Comparison of ENCODE assay signal across 9 mouse cellular contexts in genomic region chr5:147050816-147051499, GRCm38 (mm10). TPM values are rescaled to one million over a fixed set of nuclear protein-coding genes. Genes with fewer than 3 reads are reported as not detected.
A peak's percentile ranks its signal among the peaks of the same experiment; 100 is the strongest.
DNase-seq lines count a peak whose midpoint lies in the region; ATAC-seq and TF ChIP-seq lines count a peak whose summit lies in the region.
"Had no signal": no experiment of that assay in that cellular context is flagged by ENCODE, and none has a peak within 500 bp of the region (broad histone marks: within the 10 kb centered on the region; RNA-seq: fewer than 3 reads in every experiment).

No protein-coding gene starts in this region.

- H3K4me1 ChIP-seq in kidney, embryonic 14.5 days (ENCODE audit: control insufficient read depth, insufficient read depth, low read length): peaks cover 18% of the 10 kb centered on the region
- H3K4me1 ChIP-seq in CH12.LX (ENCODE audit: control insufficient read depth in 1 of 2, insufficient read depth in 2 of 2): peaks cover 11 to 68% of the 10 kb centered on the region in 2 experiments; a peak in 3 of 4 replicates
- peaks cover 62% of the 10 kb centered on the region for H3K4me1 ChIP-seq in liver, embryonic 15.5 days (replicated peaks)

- peak overlapping the region; percentile 15 for H3K4me2 ChIP-seq in kidney, embryonic 14.5 days (replicated peaks; ENCODE audit: low read depth, low read length)
- H3K4me2 ChIP-seq in CH12.LX (ENCODE audit: insufficient read depth, low read depth, poor library complexity, severe bottlenecking): peak overlapping the region; percentile 82
- H3K4me2 ChIP-seq in liver, embryonic 15.5 days: peak overlapping the region; percentile 27
- H3K4me2 ChIP-seq: forebrain, embryonic 12.5 days had no signal

- no peak overlapping the region for H3K9ac ChIP-seq in kidney, embryonic 14.5 days (ENCODE audit: low read depth, low read length)
- peak overlapping the region; percentile 71 for H3K9ac ChIP-seq in CH12.LX (ENCODE audit: insufficient read depth, low read depth)
- no peak overlapping the region for H3K9ac ChIP-seq in liver, embryonic 15.5 days
- H3K9ac ChIP-seq: forebrain, embryonic 12.5 days had no signal

- in situ Hi-C loops in CH12.LX (cut with MboI; ENCODE audit: low pct_ligation_motif_present, low pct_unique_long_range_greater_than_20kb, low sequenced_read_pairs): no loop called here

- no peaks in the 10 kb centered on the region for H3K36me3 ChIP-seq in kidney, embryonic 14.5 days (ENCODE audit: control insufficient read depth, insufficient read depth, low read length)
- peaks cover 3 to 27% of the 10 kb centered on the region in 2 experiments for H3K36me3 ChIP-seq in CH12.LX (replicated peaks in 1 of 2; ENCODE audit: control insufficient read depth in 1 of 2, insufficient read depth in 1 of 2, low read length in 1 of 2)
- no peaks in the 10 kb centered on the region for H3K36me3 ChIP-seq in liver, embryonic 15.5 days (replicated peaks)
- H3K36me3 ChIP-seq: forebrain, embryonic 12.5 days had no signal

- H3K27ac ChIP-seq in kidney, embryonic 14.5 days (ENCODE audit: low read depth, low read length): no peak overlapping the region
- peak overlapping the region; percentile 95 for H3K27ac ChIP-seq in CH12.LX (ENCODE audit: insufficient read depth, low read depth)
- H3K27ac ChIP-seq in liver, embryonic 15.5 days (replicated peaks): no peak overlapping the region
- H3K27ac ChIP-seq: forebrain, embryonic 12.5 days had no signal

- no peak for ATAC-seq in kidney, embryonic 14.5 days (ENCODE audit: low FRiP score, low TSS enrichment)
- no peak for ATAC-seq in liver, embryonic 15.5 days (ENCODE audit: insufficient read depth)

- H3K79me2 ChIP-seq in CH12.LX (replicated peaks; ENCODE audit: control insufficient read depth, extremely low read depth, insufficient read depth, poor library complexity, severe bottlenecking): peaks cover 79% of the 10 kb centered on the region

- no peaks in the 10 kb centered on the region for H3K27me3 ChIP-seq in kidney, embryonic 14.5 days (ENCODE audit: control insufficient read depth, insufficient read depth, low read length)
- H3K27me3 ChIP-seq in CH12.LX (replicated peaks): no peaks in the 10 kb centered on the region
- no peaks in the 10 kb centered on the region for H3K27me3 ChIP-seq in liver, embryonic 15.5 days
- H3K27me3 ChIP-seq: forebrain, embryonic 12.5 days had no signal

- WGBS in kidney, embryonic 14.5 days: 43% methylated on average over 13 of the region's 13 CpGs
- WGBS in liver, embryonic 15.5 days (ENCODE audit: insufficient replicate concordance): 56% methylated on average over 13 of the region's 13 CpGs

- dilution Hi-C loops in CH12.LX (cut with MboI; ENCODE audit: extremely low pct_ligation_motif_present, extremely low pct_unique_long_range_greater_than_20kb, low sequenced_read_pairs): no loop called here

- no peak for TF ChIP-seq CTCF in CH12.LX (conservative IDR thresholded peaks at IDR 0.05 in 1 of 2, IDR thresholded peaks at IDR 0.05 in 1 of 2; ENCODE audit: low read depth in 2 of 2, low read length in 2 of 2)

- no peak for TF ChIP-seq EP300 in CH12.LX (IDR thresholded peaks at IDR 0.05; ENCODE audit: low read length)

- TF ChIP-seq RAD21 in CH12.LX (IDR thresholded peaks at IDR 0.05; ENCODE audit: low read depth, low read length): no peak

- peak; percentile 11; the same call in 1 of the 2 replicates for TF ChIP-seq POLR2A in CH12.LX (IDR thresholded peaks at IDR 0.05; ENCODE audit: low read depth, low read length)

- no peak for DNase-seq in kidney, postnatal 25 days
- DNase-seq in A20 (ENCODE audit: low read depth, low spot score) (peak; percentile 86), CH12.LX (ENCODE audit: extremely low read depth) (no peak)
- DNase-seq in Muller cell, postnatal 12 days (ENCODE audit: inconsistent ontology term): no peak
- no peak for DNase-seq in ovary, postnatal 14 days (ENCODE audit: low spot score)
- DNase-seq: cerebellum, postnatal 36 days had no signal

- no peaks in the 10 kb centered on the region for H3K9me3 ChIP-seq in kidney, embryonic 14.5 days (ENCODE audit: control insufficient read depth, low read length)
- H3K9me3 ChIP-seq in CH12.LX (replicated peaks; ENCODE audit: low read length): no peaks in the 10 kb centered on the region
- no peaks in the 10 kb centered on the region for H3K9me3 ChIP-seq in liver, embryonic 15.5 days (replicated peaks)
- H3K9me3 ChIP-seq: forebrain, embryonic 12.5 days had no signal

- H3K4me3 ChIP-seq in kidney, embryonic 14.5 days (ENCODE audit: low read length): no peak overlapping the region
- peak overlapping the region; percentile 49 to 57 (median 52) for H3K4me3 ChIP-seq in CH12.LX (replicated peaks in 1 of 3; ENCODE audit: low read depth in 2 of 3, low read length in 2 of 3, poor library complexity in 1 of 3)
- no peak overlapping the region for H3K4me3 ChIP-seq in liver, embryonic 15.5 days (replicated peaks)
- H3K4me3 ChIP-seq: forebrain, embryonic 12.5 days had no signal

TF ChIP-seq in CH12.LX, 34 proteins besides CTCF, POLR2A, EP300 and RAD21:
- TF ChIP-seq CHD1 (IDR thresholded peaks at IDR 0.05; ENCODE audit: low read depth, low read length) (peak; percentile 72; the same call in 1 of the 2 replicates), NELFE (IDR thresholded peaks at IDR 0.05; ENCODE audit: low read depth, low read length) (no peak), IRF4 (IDR thresholded peaks at IDR 0.05; ENCODE audit: low read depth, low read length) (peak; percentile 51; the same call in 1 of the 2 replicates), USF1 (IDR thresholded peaks at IDR 0.05; ENCODE audit: low read depth, low read length) (no peak), USF2 (conservative IDR thresholded peaks at IDR 0.05; ENCODE audit: low read depth, low read length) (no peak), CHD2 (IDR thresholded peaks at IDR 0.05; ENCODE audit: low read length) (peak; percentile 29), TBP (conservative IDR thresholded peaks at IDR 0.05; ENCODE audit: low read depth, low read length) (0 out of 2 replicates have a peak, but pooled peaks have one; percentile 26), ETS1 (conservative IDR thresholded peaks at IDR 0.05; ENCODE audit: low read depth, low read length) (peak; percentile 55), SIN3A (IDR thresholded peaks at IDR 0.05; ENCODE audit: low read length) (0 out of 2 replicates have a peak, but pooled peaks have one; percentile 26), NRF1 (IDR thresholded peaks at IDR 0.05; ENCODE audit: low read depth, low read length) (no peak), ELF1 (IDR thresholded peaks at IDR 0.05; ENCODE audit: low read depth, low read length) (peak; percentile 16; the same call in 1 of the 2 replicates), TCF12 (IDR thresholded peaks at IDR 0.05; ENCODE audit: low read depth, low read length) (0 out of 2 replicates have a peak, but pooled peaks have one; percentile 4), MAZ (IDR thresholded peaks at IDR 0.05; ENCODE audit: low read depth, low read length) (0 out of 2 replicates have a peak, but pooled peaks have one; percentile 8), ZNF384 (IDR thresholded peaks at IDR 0.05; ENCODE audit: low read depth, low read length) (no peak)

RNA-seq across cellular contexts. Expression of gene Lnx2, which starts 25.4 kb away (rescaled TPM):
- 10.8 and 14.4 TPM in 2 replicates for polyA plus RNA-seq in kidney, embryonic 14.5 days (2014; fragmentation: Nextera tagmentation; extraction: Ambion mirVana)
- total RNA-seq in CH12.LX (2012; rRNA removed) (25.6 and 30.1 TPM in 2 replicates), CH12.LX (2014; rRNA removed) (19.4 and 20.3 TPM in 2 replicates)
- polyA plus RNA-seq in CH12.LX (2012; ENCODE audit: insufficient read length, low read depth): 18.8 and 22.9 TPM in 2 replicates
- polyA plus RNA-seq in liver, embryonic 15.5 days (2015; fragmentation: Nextera tagmentation; extraction: Ambion mirVana): 4.7 and 4.9 TPM in 2 replicates

RNA-seq across cellular contexts. Expression of gene Polr1d, which starts 25.9 kb away (rescaled TPM):
- polyA plus RNA-seq in kidney, embryonic 14.5 days (2014; fragmentation: Nextera tagmentation; extraction: Ambion mirVana): 146 and 173 TPM in 2 replicates
- total RNA-seq in CH12.LX (2012; rRNA removed): 293 and 334 TPM in 2 replicates
- 354 and 381 TPM in 2 replicates for total RNA-seq in CH12.LX (2014; rRNA removed)
- polyA plus RNA-seq in CH12.LX (2012; ENCODE audit: insufficient read length, low read depth): 300 and 322 TPM in 2 replicates
- polyA plus RNA-seq in liver, embryonic 15.5 days (2015; fragmentation: Nextera tagmentation; extraction: Ambion mirVana): 62.4 and 68.0 TPM in 2 replicates

Comparison
In these comparisons a context has a peak if more than half of its experiments do, and no peak if none do; other contexts are left out.
1. H3K4me2 ChIP-seq: peak in every context shown above with its lines; median percentile 82 in CH12.LX; 27 in liver, embryonic 15.5 days; 15 in kidney, embryonic 14.5 days.
2. H3K4me3 ChIP-seq: peak in CH12.LX (3 of 3); none in kidney, embryonic 14.5 days (single experiment) and liver, embryonic 15.5 days (single experiment).